Mouse (Mus musculus) brain, embryonic 18.5 days (tissue): ENCODE data around the gene Pttg1.

Experiments used
- DNase-seq: peaks from one replicate; pipeline ENCODE4 v3.0.0-alpha.2; 2012; ENCODE audit warnings: low read depth, low spot score

Gene Pttg1

DNA sequence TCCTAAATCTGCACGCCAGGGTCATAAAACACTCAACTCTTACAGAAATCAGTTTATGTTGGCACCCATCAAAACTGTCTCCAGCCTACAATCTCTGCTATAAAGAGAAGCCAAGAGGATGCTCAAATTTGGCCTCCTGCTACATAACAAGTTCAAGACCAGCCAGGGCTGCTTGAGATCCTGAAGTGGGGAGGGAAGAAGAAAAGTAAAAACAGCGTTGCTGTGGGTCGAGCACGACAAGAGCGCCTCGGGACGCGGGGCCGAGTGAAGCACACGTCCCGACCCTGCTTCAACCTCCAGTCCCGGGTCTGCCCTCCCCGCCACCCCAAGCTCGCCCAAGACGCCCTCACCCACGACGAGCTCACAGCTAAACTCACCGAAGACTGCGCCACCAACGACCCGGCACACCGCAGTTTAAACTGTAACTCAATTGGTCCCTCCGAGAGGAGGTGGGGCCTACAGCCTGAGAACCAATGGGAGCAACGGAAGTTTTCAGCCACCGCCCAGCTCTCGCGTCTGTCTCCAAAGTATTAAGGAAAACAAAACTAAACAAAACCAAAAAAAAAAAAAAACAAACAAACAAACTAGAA, at the start of gene Pttg1:
Gene Pttg1, minus strand, starts transcription at position 428 of the 590 bp plus-strand sequence.
- DNase-seq: peak; percentile 45

- no peak for DNase-seq
These were observed 48.2 kb upstream of the Pttg1 start, which contains the start of gene C1qtnf2 for GRCm38 (mm10) chr11:43474225-43474774. TSS of gene C1qtnf2 (plus strand) at chr11:43474276.

DNA sequence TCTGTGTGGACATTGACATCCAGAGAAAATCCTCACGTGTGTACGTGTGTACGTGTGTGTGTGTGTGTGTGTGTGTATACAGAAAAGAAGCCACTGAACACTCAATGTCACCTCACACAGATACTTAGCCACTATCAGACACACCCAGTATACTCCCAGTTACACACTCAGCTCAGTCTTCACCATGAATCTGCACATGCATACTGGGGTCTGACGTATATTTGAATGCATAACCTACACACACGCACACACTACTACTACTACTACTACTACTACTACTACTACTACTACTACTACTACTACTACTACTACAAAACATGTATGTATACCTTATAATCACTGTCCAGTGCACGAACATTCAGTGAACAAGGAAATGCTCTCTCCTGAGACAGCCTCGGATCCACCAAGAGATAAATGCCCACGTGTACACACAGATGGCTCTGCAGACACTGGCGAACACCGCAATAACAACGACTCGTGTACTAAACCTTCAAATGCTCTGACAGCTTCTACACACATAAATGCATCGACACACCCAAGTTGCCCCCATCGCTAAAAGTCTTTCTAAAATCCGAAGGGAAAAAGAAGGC, 47.7 kb upstream of the Pttg1 start:
- DNase-seq: no peak

DNA sequence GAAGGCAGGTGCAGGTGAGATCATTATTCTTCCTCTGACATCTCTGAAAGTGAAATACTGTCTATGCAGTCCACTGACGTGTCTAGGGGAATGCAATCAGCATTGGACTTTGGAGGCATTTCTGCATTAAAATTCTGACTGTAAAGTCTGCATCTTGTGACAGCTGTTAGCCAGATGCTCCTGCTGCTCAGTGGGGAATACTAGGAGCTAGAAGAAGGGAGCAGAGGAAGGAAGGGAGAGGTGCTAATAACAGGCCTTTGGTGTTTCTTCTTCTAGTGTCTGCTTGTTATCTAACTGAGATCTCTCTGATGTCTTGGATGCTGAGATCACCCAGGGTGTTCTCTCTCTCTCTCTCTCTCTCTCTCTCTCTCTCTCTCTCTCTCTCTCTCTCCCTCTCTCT, 47.1 kb upstream of the Pttg1 start:
- no peak for DNase-seq

- DNase-seq: no peak
These were observed 45.1 kb upstream of the Pttg1 start for GRCm38 (mm10) chr11:43470881-43471820.

- DNase-seq: no peak
These were observed 44.1 kb upstream of the Pttg1 start for GRCm38 (mm10) chr11:43470118-43470517.

DNA sequence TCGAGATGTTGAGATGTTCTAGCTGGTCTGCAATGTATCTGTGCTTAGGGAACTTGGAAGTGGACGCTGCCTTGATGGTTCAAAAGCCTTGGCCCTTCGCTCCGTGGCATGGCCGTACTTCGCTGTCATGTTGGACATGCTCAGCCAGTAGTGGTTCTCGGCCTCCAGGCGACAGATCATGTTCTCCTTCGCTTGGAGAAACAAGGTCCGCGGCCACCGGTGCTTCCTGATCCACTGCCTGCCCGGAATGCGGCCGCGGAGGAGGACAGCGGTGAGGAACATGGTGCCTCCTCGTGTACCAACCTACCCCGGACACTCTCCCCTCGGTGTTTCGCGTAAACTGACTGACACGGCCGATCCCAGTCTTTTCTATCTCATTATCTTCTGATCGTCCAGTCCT, 37.2 kb upstream of the Pttg1 start:
- no peak for DNase-seq

DNA sequence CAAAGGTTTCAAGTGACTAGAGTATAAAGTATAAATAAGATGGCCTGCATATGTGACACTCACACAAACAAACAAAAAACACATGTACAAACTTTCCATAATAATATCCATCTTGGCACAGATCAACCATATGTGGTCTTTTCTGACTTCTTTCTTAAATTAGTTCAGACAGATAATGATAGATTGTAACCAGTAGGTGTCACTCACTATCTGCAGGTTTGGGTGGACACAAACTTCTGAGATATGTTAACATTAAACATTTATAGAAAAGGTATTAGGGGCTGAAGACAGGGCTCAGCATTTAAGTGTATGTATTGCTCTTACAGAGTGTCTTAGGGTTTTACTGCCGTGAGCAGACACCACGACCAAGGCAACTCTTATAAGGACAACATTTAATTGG, 26.2 kb upstream of the Pttg1 start:
- DNase-seq: no peak

DNA sequence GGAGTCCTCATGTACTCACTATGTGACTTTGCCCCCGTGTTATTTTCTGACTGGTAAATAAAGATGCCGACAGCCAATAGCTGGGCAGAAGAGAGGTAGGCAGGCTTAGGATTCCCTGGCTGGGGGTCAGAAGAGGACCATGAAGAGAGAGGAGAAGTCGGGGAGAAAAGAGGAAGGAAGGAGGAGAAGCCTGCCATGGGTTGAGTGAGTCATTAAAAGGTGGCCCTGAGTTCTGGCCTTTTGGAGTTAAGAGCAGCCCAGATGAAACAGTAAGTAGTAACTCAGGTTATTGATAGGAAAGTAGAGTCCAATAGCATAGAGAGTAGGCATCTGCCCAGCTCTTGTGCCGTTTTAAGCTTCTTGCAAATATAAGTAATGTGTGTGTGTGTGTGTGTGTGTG, 25.3 kb upstream of the Pttg1 start:
- no peak for DNase-seq

GRCm38 (mm10) chr11:43449916-43450315, 23.9 kb upstream of the Pttg1 start:
- DNase-seq: no peak

DNA sequence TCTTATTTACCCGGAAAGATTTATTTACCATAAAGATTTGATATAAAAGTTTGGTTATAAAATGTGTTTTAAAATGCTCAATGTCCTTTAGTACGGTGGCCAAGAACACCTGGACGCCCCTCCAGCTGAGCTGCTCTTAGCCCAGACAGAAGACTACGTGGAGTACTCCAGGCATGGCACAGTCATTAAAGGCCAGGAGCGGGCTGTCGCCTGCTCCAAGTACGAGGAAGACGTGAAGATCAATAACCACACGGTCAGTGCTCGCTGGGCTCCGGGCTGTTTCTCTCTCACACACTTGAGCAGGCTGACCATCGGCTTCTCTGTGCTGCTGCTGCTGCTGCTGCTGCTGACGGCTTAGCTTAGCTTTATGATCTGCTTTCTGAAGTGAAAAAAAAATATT, 17.1 kb upstream of the Pttg1 start:
- no peak for DNase-seq

DNA sequence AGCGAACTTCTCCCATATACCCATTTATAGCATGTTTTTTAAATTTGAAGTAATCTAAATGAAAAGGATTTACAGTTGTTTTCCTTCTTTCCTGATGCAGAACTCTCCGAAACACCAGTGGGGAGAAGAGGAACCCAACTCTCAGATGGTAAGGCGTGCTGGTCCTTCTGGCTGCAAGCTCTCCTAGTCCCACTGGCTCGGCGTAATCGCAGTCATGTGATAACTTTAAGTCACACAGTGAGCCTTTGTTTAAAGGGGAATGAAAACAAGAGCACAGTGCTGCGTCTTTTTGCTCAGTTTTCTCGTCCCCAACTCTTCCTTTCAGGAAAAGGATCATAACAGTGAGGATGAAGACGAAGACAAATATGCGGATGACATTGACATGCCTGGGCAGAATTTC, 15.1 kb upstream of the Pttg1 start:
- no peak for DNase-seq

- no peak for DNase-seq
These were observed 8.0 kb upstream of the Pttg1 start for GRCm38 (mm10) chr11:43434024-43434407.

DNA sequence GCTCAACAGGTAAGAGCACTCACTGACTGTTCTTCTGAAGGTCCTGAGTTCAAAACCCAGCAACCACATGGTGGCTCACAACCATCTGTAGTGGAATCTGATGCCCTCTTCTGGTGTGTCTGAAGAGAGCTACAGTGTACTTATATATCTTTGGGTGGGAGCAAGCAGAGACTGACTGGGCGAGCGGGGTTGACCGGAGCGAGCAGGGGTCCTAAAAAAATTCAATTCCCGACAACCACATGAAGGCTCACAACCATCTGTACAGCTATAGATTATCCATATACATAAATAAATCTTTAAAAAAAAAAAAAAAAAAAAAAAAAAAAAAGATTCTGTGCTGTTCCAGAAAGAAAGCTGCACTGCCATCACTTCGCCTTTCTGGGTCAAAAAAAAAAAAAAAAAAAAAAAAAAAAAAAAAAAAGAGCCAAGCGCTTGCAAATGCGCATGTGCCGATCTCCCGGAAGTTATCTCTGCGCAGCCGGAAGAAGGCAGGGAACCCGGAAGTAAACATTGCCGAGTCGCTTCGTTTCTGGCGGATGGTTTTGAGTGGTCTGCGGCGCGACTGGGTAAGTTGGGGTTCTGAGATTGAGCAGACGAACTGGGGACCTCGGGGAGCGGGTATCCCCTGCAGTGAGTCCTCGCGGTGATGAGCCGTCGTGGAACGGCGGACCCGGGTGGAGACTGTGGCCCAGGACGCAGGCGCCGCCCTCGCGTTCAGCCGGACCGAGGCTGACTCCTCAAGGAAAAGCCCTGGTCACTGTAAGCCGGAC, 7.4 kb upstream of the Pttg1 start, which contains the start of gene Slu7:
Gene Slu7, plus strand, starts transcription at position 491 of the 770 bp plus-strand sequence.
- peak; percentile 73 for DNase-seq

DNA sequence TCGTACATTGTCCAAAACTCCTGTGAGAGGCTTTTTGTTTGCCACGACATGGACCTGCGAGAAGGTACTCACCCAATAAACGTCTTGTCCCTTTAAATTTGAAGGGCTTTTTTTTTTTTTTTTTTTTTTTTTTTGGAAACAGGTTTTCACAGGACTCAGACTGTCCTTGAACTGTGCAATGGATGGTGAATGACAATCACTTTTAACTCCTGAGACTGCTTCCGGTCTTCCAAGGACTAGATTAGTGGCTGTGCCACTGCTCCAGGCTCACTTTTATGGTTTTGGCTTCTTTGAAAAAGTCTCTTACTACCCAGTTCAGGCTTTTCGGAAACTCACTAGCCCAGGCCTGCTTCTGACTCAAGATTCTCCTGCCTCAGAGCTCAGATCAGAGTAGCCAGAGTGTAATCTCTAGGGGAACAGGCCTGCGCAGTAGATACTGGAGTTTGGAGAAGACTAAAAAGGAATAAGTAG, 398 bp upstream of the Pttg1 start:
- no peak for DNase-seq

GRCm38 (mm10) chr11:43425166-43425709, 813 bp downstream of the Pttg1 start:
- DNase-seq: no peak

GRCm38 (mm10) chr11:43424386-43424785, 1.7 kb downstream of the Pttg1 start:
- no peak for DNase-seq

GRCm38 (mm10) chr11:43417201-43417600, 8.8 kb downstream of the Pttg1 start:
- no peak for DNase-seq

DNA sequence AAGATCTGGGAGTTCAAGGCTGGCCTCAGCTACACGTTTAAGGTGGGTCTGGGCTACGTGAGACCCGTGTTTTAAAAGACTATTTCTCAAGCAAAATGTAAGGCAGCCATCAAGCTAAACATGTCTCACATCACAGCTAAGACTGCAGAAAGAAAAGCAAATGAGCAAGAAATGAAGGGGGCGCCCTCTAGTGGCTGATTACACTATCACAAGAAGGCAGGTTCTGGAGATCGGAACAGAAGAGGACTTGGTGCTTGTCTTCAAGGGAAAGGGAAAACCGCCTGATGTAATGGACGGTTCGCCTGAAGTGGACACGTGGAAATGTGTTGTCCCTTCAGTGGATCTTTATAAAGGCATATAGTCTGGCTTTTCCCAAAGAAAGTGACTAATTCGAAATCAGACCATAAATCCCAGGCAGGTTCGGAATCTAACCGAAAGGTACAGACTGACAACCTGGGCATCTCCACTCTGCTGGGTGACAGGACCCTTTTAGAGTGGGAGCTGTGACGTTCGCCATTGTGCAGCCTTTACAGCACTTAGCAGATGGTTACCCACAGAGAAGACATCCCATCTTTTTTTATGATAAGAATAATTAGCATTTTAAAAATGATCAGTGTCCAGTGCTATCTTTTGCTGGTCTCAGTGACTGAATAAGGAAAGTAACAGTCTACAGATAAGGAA, 13.1 kb downstream of the Pttg1 start:
- DNase-seq: peak; percentile 64

GRCm38 (mm10) chr11:43411413-43411812, 14.6 kb downstream of the Pttg1 start:
- DNase-seq: no peak
